Mouse (Mus musculus): ENCODE measurements around the gene Myo7a. TPM values are rescaled to one million over a fixed set of nuclear protein-coding genes. Genes with fewer than 3 reads are reported as not detected.

Gene Myo7a
- total RNA-seq, 2 experiments from 2014 or later = 4.2 to 4.6 TPM

Other genes with a start within 250 kb of the Myo7a start
- gene Gdpd4, start 199.6 kb downstream of the Myo7a start, total RNA-seq (2021) = not detected
- under 1 TPM; 0.12 to 0.14 TPM for gene Omp, start 26.0 kb upstream of the Myo7a start, total RNA-seq (2021)
- gene Capn5, start 58.8 kb upstream of the Myo7a start, total RNA-seq (2021) = 1 to 10 TPM; 1.9 to 3.0 TPM
- gene B3gnt6, start 80.0 kb upstream of the Myo7a start, total RNA-seq (2021) = not detected
- 10 to 100 TPM; 15.7 to 16.0 TPM for gene Acer3, start 201.7 kb upstream of the Myo7a start, total RNA-seq (2021)
- 1 to 10 TPM; 6.5 TPM for gene Tsku, start 241.8 kb upstream of the Myo7a start, total RNA-seq (2021)

Data from heart, postnatal 10 days (tissue).